Mouse (Mus musculus) granulocyte monocyte progenitor cell, adult 5-6 weeks (primary cell): ENCODE measurements around the gene Eppin. TPM values are rescaled to one million over a fixed set of nuclear protein-coding genes. Genes with fewer than 3 reads are reported as not detected.

Experiments
- ATAC-seq: replicated peaks from 2 replicates; pipeline ENCODE4 v1.8.0; 2016; ENCODE audit warnings: mild to moderate bottlenecking, moderate TSS enrichment, inconsistent platforms; ENCODE audit not compliant: poor library complexity, severe bottlenecking
- total RNA-seq, 2 experiments: library from RNA; stranded (forward) in 1 of 2; stranded (reverse) in 1 of 2; fragments of 200-712, 200-1000 nt in 1 of 2; fragments of >200 nt in 1 of 2; fragmentation: Nextera tagmentation in 1 of 2; gene quantifications; 2 replicates each; pipeline ENCODE4 v1.2.3; 2014 to 2017

Gene Eppin
- total RNA-seq, 2 experiments from 2014 or later: not detected

DNA sequence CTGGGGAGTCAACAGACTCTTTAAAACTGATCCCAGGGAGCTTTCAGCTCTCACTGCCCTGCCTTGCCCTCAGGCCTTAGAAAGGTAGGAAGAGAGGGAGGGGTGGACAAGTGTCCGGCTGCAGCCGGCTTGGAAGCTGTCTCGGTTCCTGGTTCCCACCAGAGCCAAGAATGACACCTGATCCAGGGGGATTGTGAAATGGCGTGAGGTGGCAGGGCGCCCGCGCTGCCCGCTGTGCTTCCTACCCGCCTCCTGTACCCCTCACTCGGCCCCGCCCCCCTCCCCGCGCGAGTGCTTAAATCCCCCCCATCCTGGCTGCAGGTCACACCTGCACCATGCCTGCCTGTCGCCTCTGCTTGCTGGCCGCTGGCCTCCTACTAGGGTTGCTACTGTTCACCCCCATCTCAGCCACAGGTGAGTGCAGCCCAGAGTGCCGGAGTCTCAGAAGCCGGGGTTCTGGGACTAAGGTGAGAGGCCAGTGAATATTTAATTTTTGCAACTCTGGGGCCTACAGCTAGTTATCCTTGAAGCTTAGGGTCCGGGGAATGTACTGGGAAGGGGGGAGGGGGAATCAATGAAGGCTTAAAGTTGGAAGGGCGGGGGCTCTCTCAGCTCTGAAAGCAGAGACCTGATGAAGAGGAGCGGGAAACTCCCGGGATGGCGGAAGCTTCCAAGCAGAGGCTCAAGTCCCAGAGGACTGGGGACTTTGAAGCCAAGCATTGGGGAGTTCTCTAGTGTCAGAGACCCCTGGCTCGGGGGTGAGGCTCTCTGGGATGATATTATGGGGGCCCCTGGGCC is 30.8 kb downstream of the Eppin start, which contains the start of gene Wfdc2:
Gene Wfdc2 (plus strand): TSS at position 23 of the 798 bp plus-strand sequence.
- no peak for ATAC-seq

DNA sequence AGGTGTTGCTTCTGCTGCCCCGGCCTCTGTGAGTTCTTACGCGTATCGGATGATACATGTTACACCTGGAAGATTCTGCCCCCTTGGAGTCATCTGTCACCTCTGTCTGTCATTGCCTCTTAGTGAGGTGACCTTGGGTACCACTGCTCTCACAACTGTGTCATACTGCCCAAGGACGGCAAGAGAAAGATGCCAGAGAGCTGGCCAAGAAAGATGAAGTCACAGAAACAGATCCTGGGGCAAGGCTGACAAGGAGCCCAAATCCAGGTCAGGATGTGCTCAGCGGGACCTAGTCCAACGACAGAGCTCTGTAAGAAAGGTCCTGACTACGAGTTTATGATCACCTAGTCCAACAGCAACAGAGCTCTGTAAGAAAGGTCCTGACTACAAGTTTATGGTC is 33.3 kb downstream of the Eppin start:
- no peak for ATAC-seq

DNA sequence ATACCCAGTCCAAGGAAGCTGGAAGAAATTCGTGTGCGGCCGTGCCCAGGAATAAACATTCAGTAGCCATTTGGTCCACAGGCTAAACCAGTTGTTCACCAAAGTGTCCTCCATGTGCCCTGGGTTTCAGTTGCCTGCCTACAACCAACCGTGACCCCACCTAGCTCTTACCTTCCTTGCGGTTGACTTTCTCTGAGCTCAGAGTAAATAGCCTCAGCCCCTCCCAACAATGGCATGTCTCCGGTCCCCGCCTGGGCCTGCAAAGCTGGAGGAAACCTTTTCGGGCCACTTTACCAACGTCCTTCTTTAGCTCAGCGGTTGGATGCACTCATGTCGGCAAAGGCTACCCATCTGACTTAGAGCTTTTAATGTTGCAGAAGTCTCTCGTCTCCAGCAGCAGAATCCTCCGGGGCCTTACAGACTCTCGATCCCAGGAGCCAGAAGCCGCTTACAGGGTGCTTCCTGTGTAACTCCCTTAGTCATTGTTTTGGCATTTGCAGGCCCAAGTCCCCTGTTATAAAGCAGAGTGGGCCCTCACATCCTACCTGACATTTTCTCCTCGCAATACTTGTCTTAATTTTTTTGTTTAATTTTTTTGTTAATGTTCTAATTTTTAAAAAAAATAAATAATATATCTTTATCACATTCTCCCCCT is 34.3 kb downstream of the Eppin start:
- 0 out of 2 replicates have a peak, but pooled peaks have one; percentile 9 for ATAC-seq

DNA sequence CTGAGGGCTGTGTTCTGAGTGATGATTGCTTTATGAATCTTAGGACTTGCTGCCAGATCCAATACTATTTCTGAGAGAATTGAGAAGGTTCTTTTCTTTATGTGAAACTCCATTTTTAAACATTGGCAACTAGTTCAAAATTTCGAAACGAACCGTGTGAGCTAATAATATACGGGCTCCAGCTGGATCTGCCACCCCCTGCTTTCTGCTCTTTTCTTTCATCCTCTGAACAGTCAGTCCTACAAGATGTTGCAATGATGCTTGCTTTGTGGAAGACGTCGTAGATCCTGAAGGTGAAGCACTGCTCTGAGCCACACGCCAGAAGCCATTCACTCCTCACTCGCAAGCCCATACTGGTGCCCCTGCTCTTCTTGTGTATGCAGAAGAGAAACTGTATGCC is 35.0 kb downstream of the Eppin start:
- no peak; the same call in 1 of the 2 replicates for ATAC-seq

DNA sequence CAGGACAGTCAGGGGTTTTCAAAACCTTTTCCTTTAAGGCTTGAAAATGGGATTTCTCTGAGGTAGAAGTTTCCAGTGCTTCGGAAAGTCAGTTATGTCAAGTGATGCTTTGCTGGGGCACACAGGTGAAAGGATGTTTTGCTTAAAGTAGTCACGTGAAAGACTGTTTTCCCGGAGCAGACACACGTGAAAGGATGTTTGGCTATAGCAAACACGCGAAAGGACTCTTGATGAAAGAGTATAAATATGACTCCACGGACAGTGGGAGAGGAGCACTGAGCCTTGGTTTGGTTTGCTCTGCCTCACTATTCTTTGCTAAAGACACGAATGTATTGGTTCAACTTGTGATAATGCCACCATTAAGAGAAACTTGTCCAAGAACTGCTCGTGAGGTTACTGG is 41.9 kb downstream of the Eppin start:
- ATAC-seq: no peak

DNA sequence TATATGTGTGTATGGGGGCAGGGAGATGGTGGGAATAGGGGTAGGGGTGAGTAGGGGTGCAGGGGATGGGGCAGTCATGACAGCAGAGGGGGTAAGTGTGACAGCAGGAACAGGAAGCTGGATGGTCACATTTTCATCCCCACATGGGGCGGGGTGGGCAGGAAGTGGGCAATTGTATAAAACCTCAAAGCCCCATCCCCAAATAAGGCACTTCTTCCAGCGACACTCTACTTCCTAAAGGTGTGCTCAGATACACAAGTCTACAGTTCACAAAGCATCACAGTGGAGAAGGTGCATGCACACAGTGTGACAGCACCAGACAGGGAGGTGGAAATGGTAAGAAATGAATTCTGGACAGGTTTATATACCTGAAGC is 42.5 kb downstream of the Eppin start:
- ATAC-seq: no peak

DNA sequence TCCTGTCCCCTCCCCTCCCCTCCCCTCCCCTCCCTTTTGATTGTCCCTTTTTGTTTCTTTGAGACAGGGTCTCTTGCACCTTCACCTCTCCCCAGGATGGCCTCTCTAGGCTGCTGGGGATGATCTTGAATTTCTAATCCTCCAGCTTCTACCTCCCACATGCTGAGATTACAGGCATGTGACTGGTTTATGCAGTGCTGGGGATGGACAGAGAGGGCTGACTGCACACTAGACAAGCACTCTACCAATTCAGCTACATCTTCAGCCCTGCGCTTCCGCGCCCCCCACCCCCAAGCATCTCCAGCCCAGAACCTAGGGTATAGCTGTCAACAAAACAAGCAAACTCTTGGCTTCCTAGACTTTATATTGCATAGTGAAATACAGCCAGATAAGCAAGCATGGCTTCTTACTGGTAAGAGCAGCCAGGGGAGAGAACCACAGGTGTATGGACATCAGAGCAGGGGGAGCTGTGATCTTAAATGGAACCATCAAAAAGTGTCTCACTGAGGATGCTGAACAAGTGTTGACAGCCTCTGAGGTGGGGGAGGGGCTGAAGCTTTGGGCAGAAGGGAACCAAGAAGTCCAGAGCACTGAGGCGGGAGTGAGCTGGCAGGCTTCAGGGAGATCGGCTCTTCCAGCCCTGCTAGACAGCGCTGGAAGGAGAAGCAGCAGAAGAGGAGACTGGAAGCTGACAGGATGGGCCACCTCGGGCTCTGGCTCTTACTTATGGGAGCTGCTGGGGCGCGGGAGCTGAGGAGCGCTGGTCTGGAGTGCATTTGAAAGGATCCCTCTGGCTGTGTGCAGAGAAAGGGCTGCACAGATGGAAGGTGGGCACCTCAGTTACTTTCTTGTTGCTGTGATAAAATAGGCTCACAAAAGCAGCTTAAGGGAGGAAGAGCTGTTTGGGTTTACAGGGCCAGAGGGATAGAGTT is 43.2 kb downstream of the Eppin start:
- no peak for ATAC-seq

DNA sequence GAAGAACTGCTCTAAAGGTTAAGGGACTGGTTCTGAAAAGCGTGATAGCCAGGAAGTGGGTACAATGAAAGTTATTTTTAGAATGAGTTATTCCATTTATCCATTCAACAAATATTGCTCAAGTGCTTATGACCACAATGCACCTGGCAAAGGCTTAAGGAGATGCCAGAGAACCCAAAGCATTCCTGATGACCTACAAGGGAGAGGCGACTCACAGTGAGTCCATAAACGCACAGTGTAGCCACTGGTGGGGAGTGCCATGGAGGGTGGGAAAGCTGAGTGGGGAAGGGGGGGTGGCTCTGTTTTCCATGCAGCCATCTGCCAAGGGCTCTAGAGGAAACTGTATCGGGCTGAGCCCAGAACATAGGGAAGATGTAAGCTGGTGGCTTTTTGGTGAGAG is 44.1 kb downstream of the Eppin start:
- no peak for ATAC-seq

DNA sequence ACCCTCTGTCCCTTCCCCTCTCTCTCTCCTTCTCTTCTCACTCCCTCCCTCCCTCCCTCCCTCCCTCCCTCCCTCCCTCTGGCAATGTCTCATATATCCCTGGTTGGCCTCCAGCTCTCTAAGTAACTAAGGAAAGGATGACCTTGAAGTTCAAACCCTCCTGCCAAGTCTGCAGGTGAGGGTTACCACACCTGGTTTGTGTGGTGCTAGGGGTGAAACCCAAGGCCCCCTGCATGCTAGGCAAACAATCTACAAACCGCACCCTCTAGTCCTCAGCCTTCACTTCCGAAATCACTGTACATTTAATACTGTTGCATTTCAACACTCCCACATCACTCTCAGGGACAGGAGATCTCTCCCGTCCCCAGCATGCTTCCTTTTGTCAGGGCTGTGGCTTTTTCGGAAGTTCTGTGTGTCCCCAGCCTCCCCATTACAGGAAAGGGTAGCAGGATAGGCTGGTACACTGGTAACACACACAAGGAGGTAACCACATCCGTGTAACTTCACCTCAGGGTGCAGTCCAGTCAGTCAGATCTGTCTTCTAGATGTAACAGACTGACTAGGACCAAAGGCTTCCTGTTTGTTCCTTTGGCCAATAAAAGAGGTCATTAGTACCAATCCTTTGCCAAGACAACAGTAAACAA is 48.8 kb downstream of the Eppin start:
- peak; percentile 98 for ATAC-seq

DNA sequence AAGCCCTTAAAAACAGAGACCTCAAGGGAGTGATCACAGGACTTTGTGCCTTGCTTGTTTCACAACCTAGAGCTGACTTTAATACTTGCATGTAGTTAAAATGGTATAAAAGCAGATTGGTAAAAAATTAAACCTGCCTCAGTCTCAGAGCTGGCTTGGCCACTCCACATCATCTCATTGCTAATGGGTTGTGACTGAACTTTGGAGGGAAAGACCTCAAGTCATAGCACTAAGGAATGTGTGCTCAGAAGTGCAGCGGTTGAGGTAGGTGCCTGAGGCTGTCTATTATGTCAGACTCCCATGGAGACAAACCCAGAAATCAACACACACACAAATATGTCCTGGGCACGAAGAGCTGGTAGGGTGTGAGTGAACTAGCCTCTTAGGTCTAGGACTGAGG is 49.6 kb downstream of the Eppin start:
- no peak for ATAC-seq

DNA sequence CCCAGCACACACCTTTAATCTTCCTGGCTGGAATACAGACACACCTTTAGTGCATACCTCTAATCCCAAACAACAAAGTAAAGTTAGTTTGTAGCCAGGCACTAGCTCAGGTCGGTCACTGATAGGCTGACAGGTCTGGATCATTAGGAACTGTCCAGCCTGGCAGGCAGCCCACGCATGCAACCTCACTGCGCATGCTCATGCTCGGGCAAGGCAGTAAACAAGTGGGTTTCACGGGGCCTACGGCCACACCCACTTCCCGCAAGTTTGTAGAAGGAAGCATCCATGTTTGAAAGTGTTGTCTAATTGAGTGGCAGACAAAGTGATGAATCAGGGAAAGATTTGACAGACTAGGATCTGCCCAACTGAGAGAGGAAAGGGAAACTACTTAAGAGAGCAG is 50.8 kb downstream of the Eppin start:
- no peak for ATAC-seq

DNA sequence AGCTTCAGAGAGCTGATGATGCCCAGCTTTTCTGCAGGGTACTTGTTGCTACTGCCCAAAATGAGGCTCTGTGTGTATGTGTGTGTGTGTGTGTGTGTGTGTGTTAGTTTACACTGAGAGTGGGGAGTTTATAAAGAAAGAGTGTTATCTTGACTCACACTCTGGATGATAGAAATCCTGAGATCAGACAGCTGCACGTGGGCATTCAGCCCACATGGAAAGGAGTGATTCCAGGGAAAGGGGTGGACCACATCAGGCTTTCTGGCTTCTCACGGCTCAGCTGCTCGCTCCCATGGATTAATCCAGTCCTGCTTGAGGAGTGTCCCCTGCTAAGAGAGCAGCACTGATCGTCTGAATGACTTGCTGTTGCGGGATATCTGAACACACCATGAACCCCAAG is 51.3 kb downstream of the Eppin start:
- no peak for ATAC-seq

DNA sequence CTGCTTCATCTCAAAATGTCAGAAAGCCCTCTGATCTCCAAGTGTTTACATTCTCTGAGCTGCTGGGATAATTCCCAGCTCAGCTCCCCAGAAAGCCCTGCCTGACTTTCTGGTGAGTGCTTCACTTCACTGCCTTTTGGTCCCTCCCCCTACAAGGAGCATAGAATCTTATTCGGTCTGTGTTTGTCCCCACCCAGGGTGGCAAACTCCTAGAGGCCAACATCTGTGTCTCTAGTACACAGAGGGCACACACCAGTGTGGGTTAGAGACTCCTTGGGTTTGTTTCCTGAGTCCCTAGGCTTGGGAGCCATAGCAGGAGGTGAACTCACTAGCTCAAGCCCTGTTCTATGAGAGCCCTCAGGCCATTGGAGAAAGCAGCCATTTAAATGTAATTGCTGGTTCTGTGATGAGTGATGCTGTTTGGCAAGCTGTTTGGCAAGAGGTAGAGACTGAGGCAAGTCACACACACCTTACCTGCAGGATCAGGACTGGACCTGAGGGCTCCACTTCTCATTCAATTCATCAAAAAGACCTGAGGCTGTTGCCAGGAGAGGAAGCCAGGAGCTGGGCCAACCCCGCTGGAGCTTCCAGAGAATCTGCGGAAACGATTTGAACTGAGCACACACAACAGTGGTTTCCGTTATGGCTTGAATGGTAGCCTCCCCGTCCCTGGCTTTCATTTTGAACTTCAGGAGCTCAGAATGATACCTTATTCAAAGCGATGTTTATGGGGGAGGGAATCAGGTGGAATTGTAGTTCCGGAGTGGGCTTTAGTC is 52.6 kb downstream of the Eppin start:
- no peak for ATAC-seq

Other genes with a start within 250 kb of the Eppin start
Only the 30 nearest of the 32 such genes appear.
- 228 and 251 TPM in 2 replicates for gene Slpi, start 204.5 kb downstream of the Eppin start, total RNA-seq (2014; fragmentation: Nextera tagmentation)
- 46.7 and 49.3 TPM in 2 replicates for gene Slpi, start 204.5 kb downstream of the Eppin start, total RNA-seq (2017)
- gene Rbpjl, start 190.5 kb downstream of the Eppin start, total RNA-seq (2014; fragmentation: Nextera tagmentation): not detected in 2 replicates
- gene Rbpjl, start 190.5 kb downstream of the Eppin start, total RNA-seq (2017): not detected in 2 replicates
- not detected in 2 replicates for gene Matn4, start 188.4 kb downstream of the Eppin start, total RNA-seq (2014; fragmentation: Nextera tagmentation)
- not detected in 2 replicates for gene Matn4, start 188.4 kb downstream of the Eppin start, total RNA-seq (2017)
- not detected in 2 replicates for gene Sdc4, start 149.7 kb downstream of the Eppin start, total RNA-seq (2014; fragmentation: Nextera tagmentation)
- not detected in 2 replicates for gene Sdc4, start 149.7 kb downstream of the Eppin start, total RNA-seq (2017)
- 30.4 and 35.3 TPM in 2 replicates for gene Sys1, start 136.6 kb downstream of the Eppin start, total RNA-seq (2014; fragmentation: Nextera tagmentation)
- gene Sys1, start 136.6 kb downstream of the Eppin start, total RNA-seq (2017): 11.5 and 18.1 TPM in 2 replicates
- gene Gm20458, start 132.6 kb downstream of the Eppin start, total RNA-seq (2014; fragmentation: Nextera tagmentation): not detected in 2 replicates
- gene Gm20458, start 132.6 kb downstream of the Eppin start, total RNA-seq (2017): not detected in 2 replicates
- gene Trp53tg5, start 119.9 kb downstream of the Eppin start, total RNA-seq (2014; fragmentation: Nextera tagmentation): not detected in 2 replicates
- gene Trp53tg5, start 119.9 kb downstream of the Eppin start, total RNA-seq (2017): not detected in 2 replicates
- gene Dbndd2, start 107.5 kb downstream of the Eppin start, total RNA-seq (2014; fragmentation: Nextera tagmentation): 5.6 TPM in 1 of 2 replicates, not detected in the other
- 0.46 and 0.95 TPM in 2 replicates for gene Dbndd2, start 107.5 kb downstream of the Eppin start, total RNA-seq (2017)
- gene Pigt, start 96.1 kb downstream of the Eppin start, total RNA-seq (2014; fragmentation: Nextera tagmentation): 97.1 and 103 TPM in 2 replicates
- gene Pigt, start 96.1 kb downstream of the Eppin start, total RNA-seq (2017): 27.2 and 27.5 TPM in 2 replicates
- not detected in 2 replicates for gene Wfdc2, start 31.2 kb downstream of the Eppin start, total RNA-seq (2014; fragmentation: Nextera tagmentation)
- gene Wfdc2, start 31.2 kb downstream of the Eppin start, total RNA-seq (2017): not detected in 2 replicates
- gene Spint3, start 20.1 kb downstream of the Eppin start, total RNA-seq (2014; fragmentation: Nextera tagmentation): not detected in 2 replicates
- gene Spint3, start 20.1 kb downstream of the Eppin start, total RNA-seq (2017): not detected in 2 replicates
- gene Wfdc6a, start 8.1 kb downstream of the Eppin start, total RNA-seq (2014; fragmentation: Nextera tagmentation): not detected in 2 replicates
- not detected in 2 replicates for gene Wfdc6a, start 8.1 kb downstream of the Eppin start, total RNA-seq (2017)
- gene Wfdc6b, start 19.9 kb upstream of the Eppin start, total RNA-seq (2014; fragmentation: Nextera tagmentation): not detected in 2 replicates
- gene Wfdc6b, start 19.9 kb upstream of the Eppin start, total RNA-seq (2017): not detected in 2 replicates
- gene Wfdc8, start 20.0 kb upstream of the Eppin start, total RNA-seq (2014; fragmentation: Nextera tagmentation): not detected in 2 replicates
- not detected in 2 replicates for gene Wfdc8, start 20.0 kb upstream of the Eppin start, total RNA-seq (2017)
- gene Wfdc16, start 45.2 kb upstream of the Eppin start, total RNA-seq (2014; fragmentation: Nextera tagmentation): not detected in 2 replicates
- not detected in 2 replicates for gene Wfdc16, start 45.2 kb upstream of the Eppin start, total RNA-seq (2017)
- gene Wfdc10, start 62.5 kb upstream of the Eppin start, total RNA-seq (2014; fragmentation: Nextera tagmentation): not detected in 2 replicates
- gene Wfdc10, start 62.5 kb upstream of the Eppin start, total RNA-seq (2017): not detected in 2 replicates
- gene Wfdc9, start 63.0 kb upstream of the Eppin start, total RNA-seq (2014; fragmentation: Nextera tagmentation): not detected in 2 replicates
- not detected in 2 replicates for gene Wfdc9, start 63.0 kb upstream of the Eppin start, total RNA-seq (2017)
- gene Wfdc11, start 80.5 kb upstream of the Eppin start, total RNA-seq (2014; fragmentation: Nextera tagmentation): not detected in 2 replicates
- gene Wfdc11, start 80.5 kb upstream of the Eppin start, total RNA-seq (2017): not detected in 2 replicates
- not detected in 2 replicates for gene Wfdc13, start 91.5 kb upstream of the Eppin start, total RNA-seq (2014; fragmentation: Nextera tagmentation)
- not detected in 2 replicates for gene Wfdc13, start 91.5 kb upstream of the Eppin start, total RNA-seq (2017)
- gene Spint4, start 104.9 kb upstream of the Eppin start, total RNA-seq (2014; fragmentation: Nextera tagmentation): not detected in 2 replicates
- not detected in 2 replicates for gene Spint4, start 104.9 kb upstream of the Eppin start, total RNA-seq (2017)
- not detected in 2 replicates for gene Spint5, start 121.7 kb upstream of the Eppin start, total RNA-seq (2014; fragmentation: Nextera tagmentation)
- not detected in 2 replicates for gene Spint5, start 121.7 kb upstream of the Eppin start, total RNA-seq (2017)
- gene Wfdc3, start 152.3 kb upstream of the Eppin start, total RNA-seq (2014; fragmentation: Nextera tagmentation): not detected in 2 replicates
- not detected in 2 replicates for gene Wfdc3, start 152.3 kb upstream of the Eppin start, total RNA-seq (2017)
- 31.1 and 36.9 TPM in 2 replicates for gene Dnttip1, start 152.4 kb upstream of the Eppin start, total RNA-seq (2014; fragmentation: Nextera tagmentation)
- gene Dnttip1, start 152.4 kb upstream of the Eppin start, total RNA-seq (2017): 21.5 and 27.3 TPM in 2 replicates
- gene Ube2c, start 176.3 kb upstream of the Eppin start, total RNA-seq (2014; fragmentation: Nextera tagmentation): 24.5 and 75.2 TPM in 2 replicates
- 112 and 138 TPM in 2 replicates for gene Ube2c, start 176.3 kb upstream of the Eppin start, total RNA-seq (2017)
- not detected in 2 replicates for gene Tnnc2, start 186.4 kb upstream of the Eppin start, total RNA-seq (2014; fragmentation: Nextera tagmentation)
- not detected in 2 replicates for gene Tnnc2, start 186.4 kb upstream of the Eppin start, total RNA-seq (2017)
- gene Snx21, start 192.2 kb upstream of the Eppin start, total RNA-seq (2014; fragmentation: Nextera tagmentation): not detected in 2 replicates
- gene Snx21, start 192.2 kb upstream of the Eppin start, total RNA-seq (2017): 0.17 and 0.77 TPM in 2 replicates
- gene Acot8, start 211.3 kb upstream of the Eppin start, total RNA-seq (2014; fragmentation: Nextera tagmentation): 24.7 and 25.5 TPM in 2 replicates
- gene Acot8, start 211.3 kb upstream of the Eppin start, total RNA-seq (2017): 22.3 and 32.6 TPM in 2 replicates
- gene Zswim3, start 211.5 kb upstream of the Eppin start, total RNA-seq (2014; fragmentation: Nextera tagmentation): 2.7 and 4.1 TPM in 2 replicates
- gene Zswim3, start 211.5 kb upstream of the Eppin start, total RNA-seq (2017): 1.8 and 2.0 TPM in 2 replicates
- 5.8 and 7.0 TPM in 2 replicates for gene Zswim1, start 229.1 kb upstream of the Eppin start, total RNA-seq (2014; fragmentation: Nextera tagmentation)
- gene Zswim1, start 229.1 kb upstream of the Eppin start, total RNA-seq (2017): 2.8 and 3.5 TPM in 2 replicates
- not detected in 2 replicates for gene Spata25, start 234.9 kb upstream of the Eppin start, total RNA-seq (2014; fragmentation: Nextera tagmentation)
- gene Spata25, start 234.9 kb upstream of the Eppin start, total RNA-seq (2017): not detected in 2 replicates